Mouse (Mus musculus): ENCODE measurements around the gene Olig2. TPM values are rescaled to one million over a fixed set of nuclear protein-coding genes. Genes with fewer than 3 reads are reported as not detected.
A peak's percentile ranks its signal among the peaks of the same experiment; 100 is the strongest.

Gene Olig2
- polyA plus RNA-seq, 1 experiment from 2014 or later: not detected

DNA sequence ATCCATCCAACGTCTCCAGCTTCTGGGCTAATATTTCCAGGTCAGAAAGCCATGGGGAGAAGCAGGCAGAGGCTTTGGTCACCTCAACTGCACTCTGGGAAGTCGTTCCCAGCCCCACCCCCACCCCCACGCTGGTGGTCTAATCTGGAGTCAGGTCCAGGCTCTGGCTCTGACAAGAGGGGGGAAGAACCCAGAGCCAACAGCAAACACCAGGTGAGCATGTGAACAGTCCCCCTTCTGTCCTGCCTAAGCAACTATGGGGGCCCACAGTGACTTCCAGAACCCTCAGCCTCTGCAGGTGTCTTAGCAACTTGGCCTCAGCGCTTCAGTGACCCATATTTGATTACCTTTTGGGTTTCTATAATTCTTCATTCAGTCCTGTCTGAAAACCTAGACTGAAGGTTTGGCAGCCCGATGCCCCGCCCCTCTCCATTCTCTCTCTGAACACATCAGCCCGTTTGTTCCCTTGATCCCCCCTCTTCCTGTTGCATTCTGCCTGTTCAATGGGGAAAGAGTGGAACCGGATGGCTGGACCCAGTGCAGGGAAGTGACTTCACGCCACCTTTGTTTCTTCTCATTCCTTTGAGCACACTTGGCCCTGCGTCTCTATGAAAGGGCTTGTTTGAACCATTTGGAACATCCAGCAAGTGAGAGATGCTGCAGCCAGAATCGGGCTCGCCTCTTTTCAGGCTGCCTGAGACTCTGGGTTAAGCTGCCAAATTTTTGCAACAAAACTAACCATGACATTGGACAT, 37.4 kb downstream of the Olig2 start:
- Histone ChIP-seq H3K27ac (ENCODE audit: low read length) (no peak overlapping the region), H3K36me3 (ENCODE audit: control insufficient read depth, insufficient read depth) (no peaks in the 10 kb centered on the region), H3K27me3 (ENCODE audit: control insufficient read depth, insufficient read depth, low read depth, low read length) (peaks cover 28% of the 10 kb centered on the region), H3K9me3 (replicated peaks; ENCODE audit: control insufficient read depth, low read length) (no peaks in the 10 kb centered on the region), H3K4me2 (ENCODE audit: low read depth, low read length) (no peak overlapping the region), H3K9ac (ENCODE audit: low read depth, low read length) (no peak overlapping the region), H3K4me1 (ENCODE audit: control insufficient read depth, low read depth, low read length) (no peaks in the 10 kb centered on the region), H3K4me3 (ENCODE audit: low read depth, low read length) (no peak overlapping the region)
- ATAC-seq (ENCODE audit: low read depth): no peak
- WGBS (ENCODE audit: insufficient replicate concordance): 24% methylated on average over 12 of the region's 12 CpGs

DNA sequence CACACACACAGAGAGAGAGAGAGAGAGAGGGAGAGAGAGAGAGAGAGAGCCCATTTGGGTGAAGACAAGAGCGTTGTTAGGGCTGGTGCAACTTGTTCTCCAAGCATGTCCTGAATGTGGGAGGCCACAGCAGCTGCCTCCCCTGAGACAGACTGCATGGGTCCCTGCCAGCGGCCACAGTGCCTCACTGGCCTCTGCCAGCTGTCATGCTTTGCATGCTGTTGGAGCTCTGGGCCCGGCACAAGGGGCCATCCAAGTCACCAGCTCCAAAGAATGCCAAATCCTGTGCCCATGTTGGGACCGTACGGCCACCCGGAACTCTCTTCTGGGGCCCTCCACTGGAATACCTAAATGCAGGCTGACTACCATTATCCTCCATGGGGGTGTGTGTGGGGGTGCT, 40.7 kb downstream of the Olig2 start:
- H3K27me3 ChIP-seq (ENCODE audit: control insufficient read depth, insufficient read depth, low read depth, low read length): peaks cover 56% of the 10 kb centered on the region
- no peak overlapping the region for H3K4me3 ChIP-seq (ENCODE audit: low read depth, low read length)
- no peaks in the 10 kb centered on the region for H3K36me3 ChIP-seq (ENCODE audit: control insufficient read depth, insufficient read depth)
- no peak overlapping the region for H3K9ac ChIP-seq (ENCODE audit: low read depth, low read length)
- peaks cover 3% of the 10 kb centered on the region; the same call in 1 of the 2 replicates for H3K4me1 ChIP-seq (ENCODE audit: control insufficient read depth, low read depth, low read length)
- H3K27ac ChIP-seq (ENCODE audit: low read length): no peak overlapping the region
- no peaks in the 10 kb centered on the region for H3K9me3 ChIP-seq (replicated peaks; ENCODE audit: control insufficient read depth, low read length)
- no peak overlapping the region for H3K4me2 ChIP-seq (ENCODE audit: low read depth, low read length)
- 70% methylated on average over 6 of the region's 6 CpGs for WGBS (ENCODE audit: insufficient replicate concordance)
- ATAC-seq (ENCODE audit: low read depth): no peak

DNA sequence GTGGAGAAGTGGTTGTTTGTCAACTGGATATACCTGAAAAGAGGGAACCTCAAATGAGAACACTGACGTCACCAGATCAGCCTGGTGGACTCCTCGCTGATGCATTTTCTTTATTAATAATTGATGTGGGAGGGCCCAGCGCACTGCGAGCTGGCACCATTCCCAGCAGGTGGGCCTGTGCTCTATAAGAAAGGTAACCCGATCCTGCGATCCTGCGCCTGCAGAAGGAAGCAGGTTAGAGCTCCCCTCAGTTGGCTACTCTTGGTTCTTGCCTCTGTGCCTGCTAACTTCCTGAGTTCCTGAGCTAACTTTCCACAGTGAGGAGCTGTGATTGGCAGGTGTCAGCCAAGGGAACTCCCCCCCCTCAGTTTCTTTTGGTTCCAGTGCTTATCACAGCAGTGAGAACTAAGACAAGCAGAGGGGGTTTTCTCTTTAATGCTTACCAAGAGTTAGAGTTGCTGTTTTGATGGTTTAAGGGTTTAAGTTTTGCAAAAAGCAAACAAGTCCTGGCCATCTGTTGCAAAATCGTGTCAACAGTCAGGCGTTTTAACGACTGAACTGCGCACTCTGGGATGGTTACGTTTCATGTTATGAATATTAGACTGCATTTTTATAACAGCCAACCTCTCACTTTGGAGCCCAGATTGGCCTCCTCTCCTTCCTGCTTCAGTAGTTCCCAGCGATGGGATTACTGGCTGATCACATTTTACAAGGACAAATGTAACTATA, 43.6 kb downstream of the Olig2 start:
- Histone ChIP-seq H3K4me2 (ENCODE audit: low read depth, low read length) (peak overlapping the region; percentile 37), H3K27ac (ENCODE audit: low read length) (no peak overlapping the region), H3K9ac (ENCODE audit: low read depth, low read length) (no peak overlapping the region), H3K9me3 (replicated peaks; ENCODE audit: control insufficient read depth, low read length) (no peaks in the 10 kb centered on the region), H3K27me3 (ENCODE audit: control insufficient read depth, insufficient read depth, low read depth, low read length) (peaks cover 75% of the 10 kb centered on the region), H3K4me1 (ENCODE audit: control insufficient read depth, low read depth, low read length) (peaks cover 3% of the 10 kb centered on the region; the same call in 1 of the 2 replicates), H3K36me3 (ENCODE audit: control insufficient read depth, insufficient read depth) (no peaks in the 10 kb centered on the region), H3K4me3 (ENCODE audit: low read depth, low read length) (no peak overlapping the region)
- ATAC-seq (ENCODE audit: low read depth): peak; percentile 41
- WGBS (ENCODE audit: insufficient replicate concordance): 8% methylated on average over 13 of the region's 13 CpGs

DNA sequence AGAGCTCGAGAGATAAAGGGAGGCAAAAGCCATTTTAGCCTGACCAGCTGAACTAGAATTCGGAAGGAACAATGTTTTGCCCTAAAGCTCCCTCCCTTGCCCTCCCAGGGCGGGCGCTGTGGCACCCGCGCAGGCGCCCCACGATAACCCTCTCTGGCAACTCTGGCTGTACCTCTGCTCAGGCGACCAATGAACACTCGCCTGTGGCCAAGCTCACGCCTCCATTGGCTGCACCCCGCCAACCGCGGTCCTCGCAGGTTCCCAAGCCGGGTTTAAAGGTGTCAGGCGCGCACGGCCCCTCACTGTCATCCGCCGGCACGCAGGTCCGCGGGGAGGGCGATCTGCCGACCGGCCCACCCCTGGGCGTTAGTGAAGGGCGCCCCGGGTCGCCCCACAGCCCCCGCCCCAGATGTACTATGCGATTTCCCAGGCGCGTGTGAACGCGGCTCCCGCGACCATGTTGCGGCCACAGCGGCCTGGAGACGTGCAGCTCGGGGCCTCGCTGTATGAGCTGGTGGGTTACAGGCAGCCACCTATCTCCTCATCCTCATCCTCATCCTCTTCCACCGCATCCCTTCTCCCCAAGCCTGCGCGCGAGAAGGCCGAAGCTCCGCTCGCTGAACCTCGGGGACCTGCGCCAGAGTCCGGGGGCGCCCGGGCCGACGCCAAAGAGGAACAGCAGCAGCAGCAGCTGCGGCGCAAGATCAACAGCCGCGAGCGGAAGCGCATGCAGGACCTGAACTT, 44.4 kb downstream of the Olig2 start, which contains the start of gene Olig1:
Olig1 (plus strand) TSS at position 305 of the 744 bp plus-strand sequence.
- 1% methylated on average over 64 of the region's 64 CpGs for WGBS (ENCODE audit: insufficient replicate concordance)
- Histone ChIP-seq H3K27ac (ENCODE audit: low read length) (no peak within 1 kb of the TSS), H3K36me3 (ENCODE audit: control insufficient read depth, insufficient read depth) (no peaks in the 10 kb centered on the region), H3K4me3 (ENCODE audit: low read depth, low read length) (peak within 1 kb of the TSS; percentile 28), H3K4me1 (ENCODE audit: control insufficient read depth, low read depth, low read length) (peaks cover 3% of the 10 kb centered on the region; the same call in 1 of the 2 replicates), H3K9me3 (replicated peaks; ENCODE audit: control insufficient read depth, low read length) (no peaks in the 10 kb centered on the region), H3K9ac (ENCODE audit: low read depth, low read length) (no peak within 1 kb of the TSS), H3K4me2 (ENCODE audit: low read depth, low read length) (peak within 1 kb of the TSS; percentile 37), H3K27me3 (ENCODE audit: control insufficient read depth, insufficient read depth, low read depth, low read length) (peaks cover 77% of the 10 kb centered on the region)
- ATAC-seq (ENCODE audit: low read depth): peak; percentile 82

DNA sequence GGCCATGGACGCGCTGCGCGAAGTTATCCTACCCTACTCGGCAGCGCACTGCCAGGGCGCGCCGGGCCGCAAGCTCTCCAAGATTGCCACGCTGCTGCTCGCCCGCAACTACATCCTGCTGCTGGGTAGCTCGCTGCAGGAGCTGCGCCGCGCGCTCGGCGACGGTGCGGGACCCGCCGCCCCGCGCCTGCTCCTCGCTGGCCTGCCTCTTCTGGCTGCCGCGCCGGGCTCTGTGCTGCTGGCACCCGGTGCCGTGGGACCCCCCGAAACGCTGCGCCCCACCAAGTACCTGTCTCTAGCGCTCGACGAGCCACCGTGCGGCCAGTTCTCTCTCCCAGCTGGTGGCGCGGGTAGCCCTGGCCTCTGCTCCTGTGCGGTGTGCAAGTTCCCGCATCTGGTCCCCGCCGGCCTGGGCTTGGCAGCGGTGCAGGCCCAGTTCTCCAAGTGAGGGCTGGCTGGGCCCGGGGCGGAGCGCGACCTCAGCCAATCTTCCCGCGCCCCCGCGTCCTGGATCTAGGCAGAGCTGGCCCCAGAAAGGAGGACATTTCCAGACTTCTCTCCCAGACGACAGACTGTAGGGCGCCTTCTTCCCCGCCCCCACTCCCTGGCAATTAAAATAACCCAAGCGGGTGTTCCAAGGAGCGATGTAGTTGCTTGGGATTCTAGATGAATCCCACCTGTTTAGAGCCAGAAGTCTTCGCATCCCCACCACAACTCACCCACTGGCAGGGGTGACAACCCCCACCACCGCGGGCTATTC, 45.1 kb downstream of the Olig2 start:
- Histone ChIP-seq H3K4me2 (ENCODE audit: low read depth, low read length) (peak overlapping the region; percentile 37), H3K27ac (ENCODE audit: low read length) (no peak overlapping the region), H3K4me3 (ENCODE audit: low read depth, low read length) (peak overlapping the region; percentile 28; the same call in 1 of the 2 replicates), H3K27me3 (ENCODE audit: control insufficient read depth, insufficient read depth, low read depth, low read length) (peaks cover 75% of the 10 kb centered on the region), H3K4me1 (ENCODE audit: control insufficient read depth, low read depth, low read length) (peaks cover 3% of the 10 kb centered on the region; the same call in 1 of the 2 replicates), H3K36me3 (ENCODE audit: control insufficient read depth, insufficient read depth) (no peaks in the 10 kb centered on the region), H3K9me3 (replicated peaks; ENCODE audit: control insufficient read depth, low read length) (no peaks in the 10 kb centered on the region), H3K9ac (ENCODE audit: low read depth, low read length) (no peak overlapping the region)
- no peak for ATAC-seq (ENCODE audit: low read depth)
- WGBS (ENCODE audit: insufficient replicate concordance): 2% methylated on average over 63 of the region's 63 CpGs

DNA sequence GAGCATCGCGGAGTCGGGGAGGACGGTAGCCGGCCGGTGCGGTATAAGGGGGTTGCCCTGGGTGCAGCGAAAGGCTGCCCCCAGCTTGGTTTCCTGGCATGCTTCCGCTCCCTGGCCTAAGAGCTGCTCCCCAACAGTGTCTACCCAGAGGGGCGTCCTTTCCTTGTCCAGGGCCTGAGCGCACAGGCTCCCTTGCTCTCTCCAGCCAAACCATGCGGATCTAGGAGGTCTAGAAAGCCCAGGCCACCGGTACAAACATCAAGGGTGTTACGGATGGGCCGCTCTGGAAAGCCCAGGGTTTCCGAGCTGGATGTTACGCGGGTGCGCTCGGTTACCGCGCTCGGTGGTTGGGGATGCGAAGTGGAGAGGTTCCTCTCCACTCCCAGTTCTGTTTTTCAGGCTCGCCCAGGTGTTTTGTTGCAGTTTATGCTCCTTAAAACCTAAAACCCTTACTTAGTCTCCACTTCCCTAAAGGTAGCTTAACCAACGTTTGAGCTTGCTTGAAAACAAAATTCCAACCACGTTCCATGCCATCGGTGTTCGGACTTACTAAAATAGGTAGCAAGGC, 45.8 kb downstream of the Olig2 start:
- Histone ChIP-seq H3K27me3 (ENCODE audit: control insufficient read depth, insufficient read depth, low read depth, low read length) (peaks cover 77% of the 10 kb centered on the region), H3K4me1 (ENCODE audit: control insufficient read depth, low read depth, low read length) (peaks cover 3% of the 10 kb centered on the region; the same call in 1 of the 2 replicates), H3K4me2 (ENCODE audit: low read depth, low read length) (no peak overlapping the region), H3K9ac (ENCODE audit: low read depth, low read length) (no peak overlapping the region), H3K9me3 (replicated peaks; ENCODE audit: control insufficient read depth, low read length) (no peaks in the 10 kb centered on the region), H3K36me3 (ENCODE audit: control insufficient read depth, insufficient read depth) (no peaks in the 10 kb centered on the region), H3K4me3 (ENCODE audit: low read depth, low read length) (no peak overlapping the region), H3K27ac (ENCODE audit: low read length) (no peak overlapping the region)
- ATAC-seq (ENCODE audit: low read depth): no peak
- WGBS (ENCODE audit: insufficient replicate concordance): 3% methylated on average over 29 of the region's 29 CpGs

- H3K4me1 ChIP-seq (ENCODE audit: control insufficient read depth, low read depth, low read length): peaks cover 3% of the 10 kb centered on the region; the same call in 1 of the 2 replicates
- no peak overlapping the region for H3K4me3 ChIP-seq (ENCODE audit: low read depth, low read length)
- no peak overlapping the region for H3K9ac ChIP-seq (ENCODE audit: low read depth, low read length)
- peaks cover 78% of the 10 kb centered on the region for H3K27me3 ChIP-seq (ENCODE audit: control insufficient read depth, insufficient read depth, low read depth, low read length)
- no peaks in the 10 kb centered on the region for H3K36me3 ChIP-seq (ENCODE audit: control insufficient read depth, insufficient read depth)
- no peak for ATAC-seq (ENCODE audit: low read depth)
- 3% methylated on average over 20 of the region's 20 CpGs for WGBS (ENCODE audit: insufficient replicate concordance)
- no peak overlapping the region for H3K27ac ChIP-seq (ENCODE audit: low read length)
- no peaks in the 10 kb centered on the region for H3K9me3 ChIP-seq (replicated peaks; ENCODE audit: control insufficient read depth, low read length)
- H3K4me2 ChIP-seq (ENCODE audit: low read depth, low read length): no peak overlapping the region
Observed at GRCm38 (mm10) chr16:91271634-91272033, 46.4 kb downstream of the Olig2 start.
